Mouse (Mus musculus) G1E (cell line): Measurements from ENCODE around the gene Spdye4b. TPM values are rescaled to one million over a fixed set of nuclear protein-coding genes. Genes with fewer than 3 reads are reported as not detected.

ENCODE experiments used
- ATAC-seq: 2 replicates; pipeline ENCODE4 v1.8.0; 2016; ENCODE audit warnings: mild to moderate bottlenecking; ENCODE audit not compliant: insufficient number of reproducible peaks, poor library complexity, low FRiP score, severe bottlenecking; ENCODE audit errors: extremely low read depth
- DNase-seq: peaks from one replicate; pipeline ENCODE4 v3.0.0; 2012; ENCODE audit warnings: low spot score
- H3K27me3 ChIP-seq: 2 replicates; pipeline ENCODE4 v1.6.1; 2012; ENCODE audit warnings: mild to moderate bottlenecking, low read length, inconsistent platforms; ENCODE audit not compliant: insufficient read depth
- H3K36me3 ChIP-seq: replicated peaks from 2 replicates; pipeline ENCODE3; 2012; ENCODE audit warnings: mild to moderate bottlenecking, inconsistent platforms
- H3K4me1 ChIP-seq: 2 replicates; pipeline ENCODE4 v1.6.1; 2012; ENCODE audit warnings: low read depth, low read length, inconsistent platforms, mixed read lengths; ENCODE audit not compliant: insufficient read depth
- H3K4me3 ChIP-seq: 2 replicates; pipeline ENCODE4 v1.5.1; 2012; ENCODE audit warnings: low read depth, mild to moderate bottlenecking, inconsistent platforms, low read length, moderate library complexity, mixed read lengths
- H3K9me3 ChIP-seq: replicated peaks from 2 replicates; pipeline ENCODE4 v1.6.1; 2012; ENCODE audit warnings: inconsistent platforms
- CTCF ChIP-seq: IDR thresholded peaks from 2 replicates; pipeline ENCODE4 v1.5.1; 2012; ENCODE audit warnings: low read depth, low read length, inconsistent platforms, mixed read lengths
- GATA1 ChIP-seq: IDR thresholded peaks from 2 replicates; pipeline ENCODE4 v1.6.1; 2012; ENCODE audit warnings: borderline replicate concordance, low read length, inconsistent platforms, mixed read lengths
- GATA2 ChIP-seq: IDR thresholded peaks from 2 replicates; pipeline ENCODE4 v1.6.1; 2012; ENCODE audit warnings: low read depth, low read length, inconsistent platforms, borderline replicate concordance
- POLR2AphosphoS5 ChIP-seq: IDR thresholded peaks from 2 replicates; pipeline ENCODE4 v1.6.1; 2012; ENCODE audit warnings: low read depth, low read length, inconsistent platforms; ENCODE audit not compliant: insufficient replicate concordance
- TAL1 ChIP-seq: conservative IDR thresholded peaks from 2 replicates; pipeline ENCODE4 v1.6.1; 2012; ENCODE audit warnings: low read depth, low read length, inconsistent platforms, mixed read lengths
- polyA plus RNA-seq: library from polyadenylated mRNA; stranded (reverse); fragments of >175 nt; gene quantifications from 2 replicates; pipeline ENCODE4 v1.2.3, GENCODE M21; 2012
- total RNA-seq, 2 experiments: library from RNA; stranded (forward) in 1 of 2; stranded (reverse) in 1 of 2; fragments of 200-1000 nt in 1 of 2; fragments of >200 nt in 1 of 2; fragmentation: Nextera tagmentation in 1 of 2; gene quantifications; 2 replicates each; pipeline ENCODE4 v1.2.3; 2014 to 2017

Gene Spdye4b
- total and polyA plus RNA-seq, 3 experiments: 0.05 to 0.53 TPM; not detected in 1

DNA sequence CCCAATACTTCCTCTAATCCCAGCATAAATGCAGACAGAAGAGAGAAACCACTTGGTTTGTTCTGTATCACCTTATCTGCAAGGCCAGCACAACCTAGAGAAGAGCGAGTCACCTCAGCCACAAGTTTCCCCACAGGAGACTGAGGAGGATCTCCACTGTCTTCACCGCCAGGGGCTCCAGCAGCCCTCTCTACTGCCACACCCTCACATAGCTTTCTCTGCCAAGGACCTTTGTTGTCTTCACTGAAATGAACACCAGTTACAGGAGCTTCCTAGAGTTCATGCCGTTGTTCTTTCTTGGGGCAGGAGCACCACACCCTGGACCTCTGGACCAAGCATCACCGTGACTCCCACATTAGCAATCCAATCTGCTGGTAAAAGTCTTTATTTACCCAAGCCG is 32.2 kb upstream of the Spdye4b start:
- DNase-seq (no peak), ATAC-seq (no peak)
- no peak overlapping the region for H3K4me3 ChIP-seq
- H3K27me3 ChIP-seq: peaks cover 38% of the 10 kb centered on the region
- no peaks in the 10 kb centered on the region for H3K36me3 ChIP-seq
- H3K4me1 ChIP-seq: no peaks in the 10 kb centered on the region
- peaks cover 24% of the 10 kb centered on the region for H3K9me3 ChIP-seq
- no peak for TF ChIP-seq GATA1
- TF ChIP-seq CTCF: no peak
- no peak for TF ChIP-seq POLR2AphosphoS5
- TF ChIP-seq TAL1: no peak
- TF ChIP-seq GATA2: no peak

DNA sequence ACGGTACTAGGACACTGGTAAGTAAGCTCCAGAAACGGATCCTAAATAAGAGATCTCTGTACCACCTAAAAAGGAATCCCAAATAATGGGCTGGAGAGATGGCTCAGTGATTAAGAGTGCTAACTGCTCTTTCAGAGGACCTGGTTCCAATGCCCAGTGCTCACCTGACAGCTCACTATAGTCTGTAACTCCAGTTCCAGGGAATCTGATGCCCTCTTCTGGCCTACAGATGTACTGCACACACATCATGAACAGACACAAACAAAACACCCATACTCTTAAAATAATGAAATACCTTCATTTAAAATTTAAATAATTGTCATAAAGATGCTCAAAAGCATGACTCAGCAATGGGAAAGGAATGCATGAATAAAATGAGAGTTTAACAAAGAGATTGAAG is 31.3 kb upstream of the Spdye4b start:
- no peak overlapping the region for H3K4me3 ChIP-seq
- peaks cover 24% of the 10 kb centered on the region for H3K9me3 ChIP-seq
- DNase-seq (no peak), ATAC-seq (no peak)
- H3K4me1 ChIP-seq: no peaks in the 10 kb centered on the region
- peaks cover 31% of the 10 kb centered on the region for H3K27me3 ChIP-seq
- H3K36me3 ChIP-seq: no peaks in the 10 kb centered on the region
- TF ChIP-seq GATA1 (no peak), GATA2 (no peak), CTCF (no peak), POLR2AphosphoS5 (no peak)

DNA sequence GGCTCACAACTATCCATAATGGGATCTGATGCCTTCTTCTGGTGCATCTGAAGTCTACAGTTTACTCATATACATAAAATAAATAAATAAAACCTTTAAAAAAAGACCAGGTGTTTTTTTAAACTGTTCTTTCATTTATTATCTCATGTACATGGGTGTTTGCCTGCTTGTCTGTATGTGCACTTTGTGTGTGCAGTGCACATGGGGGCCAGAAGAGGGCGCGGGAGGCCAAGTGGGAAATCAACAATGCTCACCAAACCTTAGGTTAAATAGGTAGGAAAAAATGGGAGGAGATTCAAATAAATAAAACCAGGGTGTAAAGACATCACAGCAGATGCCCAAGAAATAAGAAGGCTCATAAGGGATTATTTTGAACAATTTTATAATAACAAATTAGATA is 30.8 kb upstream of the Spdye4b start:
- H3K9me3 ChIP-seq: peaks cover 24% of the 10 kb centered on the region

DNA sequence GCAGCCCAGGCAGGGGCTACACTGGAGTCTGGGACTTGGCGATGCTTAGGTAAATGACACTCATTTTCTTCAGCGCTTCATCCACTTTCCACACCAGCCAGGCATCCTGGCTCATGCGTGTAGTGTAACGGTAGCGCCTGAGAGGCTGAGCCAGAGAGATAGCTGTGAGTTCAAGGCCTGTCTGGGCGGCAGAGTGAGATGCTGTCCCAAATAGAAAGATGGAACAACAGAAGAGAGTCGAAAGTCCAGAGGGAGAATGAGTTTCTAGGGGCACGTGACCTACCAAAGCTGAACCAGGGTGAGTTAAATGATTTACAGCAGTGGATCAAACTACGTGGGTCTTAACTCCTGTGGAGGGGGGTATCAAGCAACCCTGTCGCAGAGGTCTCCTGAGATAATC is 27.1 kb upstream of the Spdye4b start:
- Histone ChIP-seq H3K4me1 (peaks cover 10% of the 10 kb centered on the region), H3K4me3 (no peak overlapping the region), H3K36me3 (no peaks in the 10 kb centered on the region), H3K9me3 (peaks cover 27% of the 10 kb centered on the region), H3K27me3 (peaks cover 16% of the 10 kb centered on the region)
- no peak for DNase-seq
- ATAC-seq: no peak
- TF ChIP-seq POLR2AphosphoS5 (no peak), TAL1 (no peak), GATA1 (no peak), GATA2 (no peak), CTCF (no peak)

More for the DNA sequence above, 30.8 kb upstream of the Spdye4b start:
- no peak for DNase-seq
- H3K4me1 ChIP-seq: no peaks in the 10 kb centered on the region
- H3K36me3 ChIP-seq: no peaks in the 10 kb centered on the region
- peaks cover 32% of the 10 kb centered on the region for H3K27me3 ChIP-seq
- no peak overlapping the region for H3K4me3 ChIP-seq
- no peak for ATAC-seq
- TF ChIP-seq CTCF (no peak), TAL1 (no peak), POLR2AphosphoS5 (no peak), GATA1 (no peak), GATA2 (no peak)

DNA sequence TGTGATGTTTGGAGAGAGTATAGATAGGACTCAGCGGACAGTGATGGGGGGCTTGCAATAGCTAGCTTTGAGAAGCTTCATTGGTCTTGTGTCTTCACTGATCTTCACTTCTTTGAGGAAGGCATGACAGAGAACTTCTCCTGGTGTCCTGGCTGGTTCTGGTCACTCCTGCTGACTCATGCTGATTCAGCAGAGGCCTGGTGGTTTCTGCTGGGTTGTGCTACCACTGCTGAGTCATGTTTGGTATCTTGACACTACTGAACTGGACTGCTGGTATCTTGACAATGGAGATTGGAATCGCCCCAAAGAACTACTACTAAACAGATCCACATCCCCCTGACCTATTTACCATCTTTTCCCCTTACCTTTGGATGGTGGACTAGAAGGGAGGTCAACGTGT is 25.3 kb upstream of the Spdye4b start:
- TF ChIP-seq POLR2AphosphoS5 (no peak), GATA2 (no peak), TAL1 (no peak), CTCF (no peak)
- no peak overlapping the region for H3K4me3 ChIP-seq
- no peak for DNase-seq
- H3K27me3 ChIP-seq: peaks cover 23% of the 10 kb centered on the region
- peaks cover 10% of the 10 kb centered on the region for H3K4me1 ChIP-seq
- no peaks in the 10 kb centered on the region for H3K36me3 ChIP-seq
- no peak for ATAC-seq
- H3K9me3 ChIP-seq: peaks cover 18% of the 10 kb centered on the region

DNA sequence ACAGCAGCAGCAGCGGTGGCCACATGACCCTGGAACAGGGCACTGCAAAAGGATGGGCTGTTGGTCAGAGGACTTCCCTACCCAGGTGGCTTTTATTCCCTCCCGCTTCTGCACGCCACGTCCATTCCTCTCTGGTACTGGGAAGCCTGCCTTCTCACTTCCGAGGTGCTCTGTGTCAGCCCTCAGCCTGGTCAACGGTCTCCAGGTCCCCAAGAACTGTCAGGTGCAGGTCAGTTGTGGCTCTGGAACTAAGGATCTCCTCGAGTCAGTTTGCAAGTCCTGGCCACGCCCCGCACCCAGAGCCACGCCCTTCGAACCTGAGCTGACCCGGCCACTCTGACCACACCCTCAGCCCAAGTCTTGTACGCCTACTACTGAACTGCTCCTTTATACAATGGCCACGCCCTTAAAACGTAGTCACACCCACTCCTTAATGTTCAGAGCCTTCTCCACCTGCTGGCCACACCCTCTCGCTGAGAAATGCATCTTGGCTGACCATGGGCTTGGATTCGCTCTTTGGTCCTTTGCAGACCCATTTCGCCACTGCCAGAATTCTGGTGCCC is 15.2 kb upstream of the Spdye4b start:
- DNase-seq (no peak), ATAC-seq (no peak)
- TF ChIP-seq GATA1: no peak
- TF ChIP-seq POLR2AphosphoS5: no peak
- no peak for TF ChIP-seq GATA2
- no peak for TF ChIP-seq CTCF
- TF ChIP-seq TAL1: no peak
- Histone ChIP-seq H3K36me3 (no peaks in the 10 kb centered on the region), H3K4me3 (peak overlapping the region; percentile 49; the same call in 1 of the 2 replicates), H3K27me3 (no peaks in the 10 kb centered on the region), H3K9me3 (no peaks in the 10 kb centered on the region), H3K4me1 (peaks cover 14% of the 10 kb centered on the region)

DNA sequence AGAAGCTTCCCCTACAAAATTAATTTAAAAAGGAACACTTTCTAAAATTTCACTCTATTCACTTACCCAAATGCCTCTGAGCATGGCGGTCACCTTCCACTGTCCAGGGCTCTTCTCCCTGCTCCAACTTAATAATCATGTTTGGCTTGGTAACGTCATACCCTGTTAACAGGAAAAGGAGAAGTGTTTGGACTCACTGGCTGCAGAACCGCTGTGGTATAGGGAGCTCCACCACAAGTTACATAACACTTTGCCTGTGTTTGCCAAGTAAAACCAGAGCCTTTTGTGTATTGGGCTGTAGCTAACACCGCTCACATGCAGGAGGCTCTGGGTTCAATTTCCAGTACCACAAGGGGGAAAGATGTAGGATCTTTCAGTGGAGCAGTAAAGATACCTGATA is 4.8 kb upstream of the Spdye4b start:
- peaks cover 77% of the 10 kb centered on the region for H3K36me3 ChIP-seq

More for the DNA sequence above, 4.8 kb upstream of the Spdye4b start:
- no peak for TF ChIP-seq GATA2
- no peak for TF ChIP-seq GATA1
- TF ChIP-seq CTCF: no peak
- TF ChIP-seq TAL1: no peak
- TF ChIP-seq POLR2AphosphoS5: no peak
- Histone ChIP-seq H3K4me1 (peaks cover 22% of the 10 kb centered on the region), H3K4me3 (no peak overlapping the region), H3K9me3 (peaks cover 29% of the 10 kb centered on the region), H3K27me3 (no peaks in the 10 kb centered on the region)
- DNase-seq (no peak), ATAC-seq (no peak)
